Mouse (Mus musculus): Measurements from ENCODE around the gene Vnn1. TPM values are rescaled to one million over a fixed set of nuclear protein-coding genes. Genes with fewer than 3 reads are reported as not detected.

The Vnn1 gene
- polyA plus RNA-seq, 1 experiment, result 118 TPM

DNA sequence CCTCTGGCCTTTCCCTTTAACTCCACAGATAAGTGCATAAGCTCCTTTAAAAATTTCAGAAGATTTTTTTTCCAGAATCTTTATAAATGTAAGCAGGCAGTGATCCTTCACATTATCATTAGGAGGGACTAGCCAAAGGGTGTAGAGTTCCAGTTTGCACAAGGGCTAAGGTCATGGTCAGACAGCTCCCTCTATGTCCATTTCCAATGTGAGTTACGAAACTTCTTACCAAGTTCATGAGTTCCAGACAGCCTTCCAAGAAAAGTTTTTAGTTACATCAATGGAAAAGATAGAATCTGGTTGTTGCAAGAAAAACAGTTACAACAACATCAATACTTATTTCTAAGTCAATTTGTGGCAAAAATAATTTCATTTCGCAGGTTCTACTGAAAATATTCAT is 29.5 kb downstream of the Vnn1 start:
- Histone ChIP-seq H3K36me3 (ENCODE audit: control insufficient read depth, insufficient read depth, low read length) (no peaks in the 10 kb centered on the region), H3K4me3 (ENCODE audit: low read depth, low read length) (no peak overlapping the region), H3K4me1 (ENCODE audit: control insufficient read depth, insufficient read depth, insufficient read length, low read length) (no peaks in the 10 kb centered on the region), H3K27me3 (ENCODE audit: control insufficient read depth, insufficient read depth, low read length) (no peaks in the 10 kb centered on the region; the same call in 1 of the 2 replicates), H3K27ac (ENCODE audit: insufficient read depth, low read depth, low read length) (no peak overlapping the region)
- WGBS, result 86% methylated on average over 2 of the region's 2 CpGs
- TF ChIP-seq POLR2A (IDR thresholded peaks at IDR 0.05; ENCODE audit: low read depth, low read length), result no peak
- no peak for TF ChIP-seq CTCF (IDR thresholded peaks at IDR 0.05; ENCODE audit: extremely low read depth, insufficient read length, insufficient replicate concordance, low read depth, low read length)

DNA sequence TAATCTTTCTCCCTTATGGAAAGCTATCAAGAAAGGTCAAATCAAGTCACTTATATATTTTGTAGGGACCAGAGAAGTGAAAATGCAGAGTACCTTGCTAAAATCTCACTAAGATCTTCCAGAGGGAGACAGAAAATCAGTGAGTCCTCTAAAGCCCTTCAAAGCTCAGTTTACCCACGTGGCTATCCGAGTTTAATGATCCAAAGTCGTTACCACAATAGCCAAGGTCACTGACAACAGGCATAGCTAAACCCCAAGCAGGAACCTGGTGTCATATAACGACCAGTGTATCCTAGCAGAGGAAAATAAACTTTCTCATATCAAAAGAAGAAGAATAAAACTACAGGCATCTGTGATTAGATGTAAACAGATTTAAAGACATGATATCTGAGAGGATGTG is 43.1 kb downstream of the Vnn1 start:
- H3K4me1 ChIP-seq (ENCODE audit: control insufficient read depth, insufficient read depth, insufficient read length, low read length), result no peaks in the 10 kb centered on the region
- H3K27me3 ChIP-seq (ENCODE audit: control insufficient read depth, insufficient read depth, low read length), result no peaks in the 10 kb centered on the region
- 29% methylated on average over 4 of the region's 4 CpGs for WGBS
- no peak overlapping the region for H3K27ac ChIP-seq (ENCODE audit: insufficient read depth, low read depth, low read length)
- H3K36me3 ChIP-seq (ENCODE audit: control insufficient read depth, insufficient read depth, low read length), result no peaks in the 10 kb centered on the region
- H3K4me3 ChIP-seq (ENCODE audit: low read depth, low read length), result no peak overlapping the region
- TF ChIP-seq CTCF (IDR thresholded peaks at IDR 0.05; ENCODE audit: extremely low read depth, insufficient read length, insufficient replicate concordance, low read depth, low read length) (no peak), POLR2A (IDR thresholded peaks at IDR 0.05; ENCODE audit: low read depth, low read length) (no peak)

DNA sequence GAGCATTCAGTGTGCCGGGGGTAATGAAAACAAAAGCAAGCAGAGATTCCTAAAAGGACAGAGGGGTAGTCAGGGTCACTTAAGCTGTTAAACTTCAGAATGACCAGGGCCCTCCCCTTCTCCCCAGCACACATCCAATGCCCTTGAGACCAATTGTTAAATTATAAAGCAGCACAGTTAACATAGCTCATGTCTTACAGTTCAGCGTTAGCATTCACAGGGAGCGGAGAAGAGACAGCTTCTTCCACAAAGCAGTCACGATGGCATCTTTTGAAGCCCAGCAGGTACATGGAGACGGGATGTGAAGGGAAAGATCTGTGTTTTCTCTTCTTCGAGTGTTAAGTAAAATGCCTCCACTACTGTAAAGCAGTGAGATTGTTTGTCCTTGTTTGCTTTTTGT is 43.8 kb downstream of the Vnn1 start, which contains the start of gene Taar2:
TSS of gene Taar2 (plus strand) at position 261 of the 400 bp plus-strand sequence.
- no peaks in the 10 kb centered on the region for H3K27me3 ChIP-seq (ENCODE audit: control insufficient read depth, insufficient read depth, low read length)
- no peak within 1 kb of the TSS for H3K27ac ChIP-seq (ENCODE audit: insufficient read depth, low read depth, low read length)
- WGBS, result 61% methylated on average over 6 of the region's 6 CpGs
- TF ChIP-seq POLR2A (IDR thresholded peaks at IDR 0.05; ENCODE audit: low read depth, low read length) (no peak), CTCF (IDR thresholded peaks at IDR 0.05; ENCODE audit: extremely low read depth, insufficient read length, insufficient replicate concordance, low read depth, low read length) (no peak)
- H3K4me3 ChIP-seq (ENCODE audit: low read depth, low read length), result no peak within 1 kb of the TSS
- H3K36me3 ChIP-seq (ENCODE audit: control insufficient read depth, insufficient read depth, low read length), result no peaks in the 10 kb centered on the region
- H3K4me1 ChIP-seq (ENCODE audit: control insufficient read depth, insufficient read depth, insufficient read length, low read length), result no peaks in the 10 kb centered on the region

DNA sequence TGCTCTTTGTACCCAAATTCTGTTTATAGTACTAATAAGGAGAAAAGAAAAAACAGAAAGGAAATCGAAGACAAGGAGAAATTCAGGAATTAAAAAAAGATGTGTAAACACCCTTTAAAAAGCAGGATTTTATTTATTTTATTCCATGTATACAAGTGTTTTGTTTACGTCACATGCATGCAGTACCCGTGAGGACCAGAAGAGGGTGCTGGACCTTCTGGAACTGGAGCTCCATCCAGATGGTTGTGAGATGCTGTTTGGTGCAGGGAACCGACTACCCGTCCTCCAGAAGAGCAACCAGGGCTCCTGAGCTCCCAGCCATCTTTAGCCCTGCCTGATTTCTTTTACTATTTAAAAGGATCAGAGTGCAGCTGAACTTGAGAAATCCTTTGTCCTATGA is 48.0 kb downstream of the Vnn1 start:
- H3K27ac ChIP-seq (ENCODE audit: insufficient read depth, low read depth, low read length), result no peak overlapping the region
- H3K4me3 ChIP-seq (ENCODE audit: low read depth, low read length), result no peak overlapping the region
- no peaks in the 10 kb centered on the region for H3K4me1 ChIP-seq (ENCODE audit: control insufficient read depth, insufficient read depth, insufficient read length, low read length)
- H3K36me3 ChIP-seq (ENCODE audit: control insufficient read depth, insufficient read depth, low read length), result no peaks in the 10 kb centered on the region
- 74% methylated on average over 5 of the region's 5 CpGs for WGBS
- no peaks in the 10 kb centered on the region for H3K27me3 ChIP-seq (ENCODE audit: control insufficient read depth, insufficient read depth, low read length)
- TF ChIP-seq CTCF (IDR thresholded peaks at IDR 0.05; ENCODE audit: extremely low read depth, insufficient read length, insufficient replicate concordance, low read depth, low read length) (peak; percentile 47; the same call in 1 of the 2 replicates), POLR2A (IDR thresholded peaks at IDR 0.05; ENCODE audit: low read depth, low read length) (no peak)

DNA sequence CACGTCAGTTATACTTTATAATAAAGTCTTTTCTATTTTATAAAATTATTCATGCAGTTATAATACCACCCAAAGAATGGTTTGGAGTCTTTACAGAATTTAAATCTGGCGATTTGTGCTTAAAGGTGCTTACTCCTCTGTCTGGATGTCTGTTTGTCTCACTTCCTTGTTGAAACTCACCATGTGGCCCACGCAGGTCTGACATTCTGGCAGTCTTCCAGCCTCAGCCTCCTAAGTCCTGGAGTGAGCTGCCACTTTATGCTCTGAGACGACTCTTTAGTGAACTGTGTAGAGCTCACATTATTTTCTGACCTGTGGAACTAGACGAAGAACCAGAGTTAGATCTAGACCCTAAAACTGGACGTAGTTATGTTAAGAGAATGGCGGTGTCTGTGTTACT is 53.5 kb downstream of the Vnn1 start:
- no peaks in the 10 kb centered on the region for H3K27me3 ChIP-seq (ENCODE audit: control insufficient read depth, insufficient read depth, low read length)
- no peak overlapping the region for H3K27ac ChIP-seq (ENCODE audit: insufficient read depth, low read depth, low read length)
- H3K4me3 ChIP-seq (ENCODE audit: low read depth, low read length), result no peak overlapping the region
- no peaks in the 10 kb centered on the region for H3K4me1 ChIP-seq (ENCODE audit: control insufficient read depth, insufficient read depth, insufficient read length, low read length)
- WGBS, result 41% methylated on average over 7 of the region's 7 CpGs
- no peak for TF ChIP-seq CTCF (IDR thresholded peaks at IDR 0.05; ENCODE audit: extremely low read depth, insufficient read length, insufficient replicate concordance, low read depth, low read length)
- TF ChIP-seq POLR2A (IDR thresholded peaks at IDR 0.05; ENCODE audit: low read depth, low read length), result no peak
- H3K36me3 ChIP-seq (ENCODE audit: control insufficient read depth, insufficient read depth, low read length), result no peaks in the 10 kb centered on the region

GRCm38 (mm10) chr10:23949508-23950005 is 55.1 kb downstream of the Vnn1 start, which contains the start of gene Taar3:
Taar3 (plus strand) TSS chr10:23949558.
- Histone ChIP-seq H3K36me3 (ENCODE audit: control insufficient read depth, insufficient read depth, low read length) (no peaks in the 10 kb centered on the region), H3K4me1 (ENCODE audit: control insufficient read depth, insufficient read depth, insufficient read length, low read length) (no peaks in the 10 kb centered on the region), H3K27ac (ENCODE audit: insufficient read depth, low read depth, low read length) (no peak within 1 kb of the TSS), H3K27me3 (ENCODE audit: control insufficient read depth, insufficient read depth, low read length) (no peaks in the 10 kb centered on the region), H3K4me3 (ENCODE audit: low read depth, low read length) (no peak within 1 kb of the TSS)
- TF ChIP-seq POLR2A (IDR thresholded peaks at IDR 0.05; ENCODE audit: low read depth, low read length) (no peak), CTCF (IDR thresholded peaks at IDR 0.05; ENCODE audit: extremely low read depth, insufficient read length, insufficient replicate concordance, low read depth, low read length) (no peak)
- WGBS, result 91% methylated on average over 16 of the region's 16 CpGs

- no peaks in the 10 kb centered on the region for H3K4me1 ChIP-seq (ENCODE audit: control insufficient read depth, insufficient read depth, insufficient read length, low read length)
- H3K4me3 ChIP-seq (ENCODE audit: low read depth, low read length), result no peak overlapping the region
- H3K36me3 ChIP-seq (ENCODE audit: control insufficient read depth, insufficient read depth, low read length), result no peaks in the 10 kb centered on the region
- 79% methylated on average over 6 of the region's 6 CpGs for WGBS
- no peak for TF ChIP-seq POLR2A (IDR thresholded peaks at IDR 0.05; ENCODE audit: low read depth, low read length)
- TF ChIP-seq CTCF (IDR thresholded peaks at IDR 0.05; ENCODE audit: extremely low read depth, insufficient read length, insufficient replicate concordance, low read depth, low read length), result no peak
- no peaks in the 10 kb centered on the region for H3K27me3 ChIP-seq (ENCODE audit: control insufficient read depth, insufficient read depth, low read length)
- no peak overlapping the region for H3K27ac ChIP-seq (ENCODE audit: insufficient read depth, low read depth, low read length)
Observed at GRCm38 (mm10) chr10:23951714-23952113, 57.2 kb downstream of the Vnn1 start.

Other genes with a start within 250 kb of the Vnn1 start
- 1,264 and 1,580 TPM in 2 replicates for gene Rps12, start 107.4 kb upstream of the Vnn1 start, polyA plus RNA-seq (2012; rRNA removed)
- gene Slc18b1, start 97.7 kb upstream of the Vnn1 start, polyA plus RNA-seq (2012; rRNA removed), result 9.5 and 16.6 TPM in 2 replicates
- 0.06 and 0.74 TPM in 2 replicates for gene Vnn3, start 43.2 kb upstream of the Vnn1 start, polyA plus RNA-seq (2012; rRNA removed)
- gene Taar1, start 25.7 kb downstream of the Vnn1 start, polyA plus RNA-seq (2012; rRNA removed), result not detected in 2 replicates
- gene Taar2, start 43.9 kb downstream of the Vnn1 start, polyA plus RNA-seq (2012; rRNA removed), result not detected in 2 replicates
- not detected in 2 replicates for gene Taar3, start 54.9 kb downstream of the Vnn1 start, polyA plus RNA-seq (2012; rRNA removed)
- not detected in 2 replicates for gene Taar4, start 65.8 kb downstream of the Vnn1 start, polyA plus RNA-seq (2012; rRNA removed)
- gene Taar5, start 76.0 kb downstream of the Vnn1 start, polyA plus RNA-seq (2012; rRNA removed), result not detected in 2 replicates
- not detected in 2 replicates for gene Taar6, start 91.0 kb downstream of the Vnn1 start, polyA plus RNA-seq (2012; rRNA removed)
- gene Taar7a, start 98.8 kb downstream of the Vnn1 start, polyA plus RNA-seq (2012; rRNA removed), result not detected in 2 replicates
- not detected in 2 replicates for gene Taar7b, start 105.3 kb downstream of the Vnn1 start, polyA plus RNA-seq (2012; rRNA removed)
- gene Taar7d, start 132.5 kb downstream of the Vnn1 start, polyA plus RNA-seq (2012; rRNA removed), result not detected in 2 replicates
- not detected in 2 replicates for gene Taar7e, start 142.9 kb downstream of the Vnn1 start, polyA plus RNA-seq (2012; rRNA removed)
- gene Taar7f, start 154.8 kb downstream of the Vnn1 start, polyA plus RNA-seq (2012; rRNA removed), result not detected in 2 replicates
- not detected in 2 replicates for gene Taar8a, start 181.8 kb downstream of the Vnn1 start, polyA plus RNA-seq (2012; rRNA removed)
- gene Taar8b, start 197.6 kb downstream of the Vnn1 start, polyA plus RNA-seq (2012; rRNA removed), result 0.11 TPM in 1 of 2 replicates, not detected in the other
- gene Taar8c, start 207.2 kb downstream of the Vnn1 start, polyA plus RNA-seq (2012; rRNA removed), result 0.13 TPM in 1 of 2 replicates, not detected in the other
- gene Taar9, start 214.8 kb downstream of the Vnn1 start, polyA plus RNA-seq (2012; rRNA removed), result not detected in 2 replicates